Mouse (Mus musculus): Measurements from ENCODE around the gene Tex13c2. TPM values are rescaled to one million over a fixed set of nuclear protein-coding genes. Genes with fewer than 3 reads are reported as not detected.

Gene Tex13c2
- not detected for polyA plus RNA-seq (2012; fragmentation: generic; extraction: Trizol)

DNA sequence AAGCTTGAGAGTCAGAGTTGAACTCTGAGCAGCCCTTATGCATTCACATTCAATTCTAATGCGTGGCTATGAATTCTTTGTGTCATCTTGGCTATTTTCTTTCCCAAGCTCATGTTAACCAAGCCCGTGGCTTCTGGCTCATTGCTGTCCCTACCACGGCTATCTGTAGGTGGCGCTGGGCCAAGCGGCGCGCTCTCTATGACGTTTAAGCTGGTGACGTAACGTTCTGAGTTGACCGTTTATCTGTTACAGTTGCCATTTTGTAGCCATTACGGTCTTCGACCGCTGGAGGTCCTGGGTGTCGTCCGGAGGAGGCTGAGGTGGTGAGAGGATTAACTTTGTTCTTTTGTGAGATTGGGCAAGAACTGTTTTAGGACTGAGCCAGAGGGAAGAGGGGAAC, at the start of gene Tex13c2:
TSS of gene Tex13c2 (plus strand) at position 246 of the 400 bp plus-strand sequence.

DNA sequence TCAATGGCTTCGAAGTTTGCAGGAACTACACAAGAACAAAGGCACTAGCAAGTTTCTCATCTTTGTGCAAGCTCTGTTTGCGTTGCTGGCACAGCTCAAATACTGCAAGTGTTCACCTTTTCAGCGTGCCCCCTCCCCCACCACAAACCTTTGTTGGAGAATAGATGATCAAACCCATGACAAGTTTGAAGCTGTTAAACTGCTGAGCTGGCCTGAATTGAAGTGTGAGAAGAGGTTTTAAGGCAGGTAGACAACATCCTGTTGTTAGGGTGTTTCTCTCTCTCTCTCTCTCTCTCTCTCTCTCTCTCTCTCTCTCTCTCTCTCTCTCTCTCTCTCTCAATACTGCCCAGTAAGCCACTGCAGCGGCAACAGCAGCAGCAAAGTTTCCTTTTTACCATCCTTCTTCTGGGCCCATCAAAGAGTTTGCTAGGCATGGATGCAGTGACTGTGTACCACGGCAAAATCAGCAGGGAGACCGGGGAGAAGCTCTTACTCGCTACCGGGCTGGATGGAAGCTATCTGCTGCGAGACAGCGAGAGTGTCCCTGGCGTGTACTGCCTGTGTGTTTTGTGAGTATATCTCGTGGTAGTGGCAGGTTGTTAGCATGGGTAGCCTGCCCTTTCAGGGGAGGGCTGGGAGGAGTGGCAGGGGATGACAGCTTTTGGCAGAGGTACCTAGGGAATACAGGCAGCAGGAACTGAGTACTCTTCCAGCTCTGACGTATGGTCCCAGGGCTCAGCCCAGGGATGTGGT, 13.0 kb downstream of the Tex13c2 start, which contains the start of gene Sh2d1a:
TSS of gene Sh2d1a (plus strand) at position 163 of the 753 bp plus-strand sequence.

Other genes starting within 250 kb of the Tex13c2 start
- gene Sh2d1a, start 12.8 kb downstream of the Tex13c2 start, polyA plus RNA-seq (2012; fragmentation: generic; extraction: Trizol): not detected